Comparison of ENCODE assay signal across 21 mouse cellular contexts in genomic region chr13:7345760-7346159, GRCm38 (mm10).
"Had no signal": no experiment of that assay in that cellular context is flagged by ENCODE, and none has a peak within 500 bp of the region (broad histone marks: within the 10 kb centered on the region; RNA-seq: fewer than 3 reads in every experiment).

No protein-coding gene starts in this region.

- DNase-seq: gastrocnemius, adult 2 months; gastrocnemius, postnatal 10 days; gastrocnemius, postnatal 25 days; heart, adult 18-20 months; heart, postnatal 14 days; heart, postnatal 36 days; layer of hippocampus, adult 9-11 months; layer of hippocampus, postnatal 36 days; left cerebral cortex, postnatal 4 days had no signal

- H3K9me3 ChIP-seq: heart, embryonic 13.5 days; heart, embryonic 15.5 days; hindbrain, embryonic 13.5 days; hindbrain, embryonic 15.5 days; limb, embryonic 13.5 days; limb, embryonic 15.5 days; liver, embryonic 12.5 days had no signal

- H3K36me3 ChIP-seq: heart, embryonic 13.5 days; heart, embryonic 15.5 days; hindbrain, embryonic 13.5 days; hindbrain, embryonic 15.5 days; limb, embryonic 13.5 days; limb, embryonic 15.5 days; liver, embryonic 12.5 days had no signal

- ATAC-seq: forebrain, embryonic 16.5 days; hindbrain, postnatal 0 days; intestine, embryonic 16.5 days; liver, embryonic 12.5 days had no signal

- H3K4me2 ChIP-seq: heart, embryonic 11.5 days; heart, embryonic 13.5 days; heart, embryonic 15.5 days; hindbrain, embryonic 13.5 days; hindbrain, embryonic 15.5 days; limb, embryonic 13.5 days; limb, embryonic 15.5 days; liver, embryonic 12.5 days had no signal

- H3K4me3 ChIP-seq: gastrocnemius, adult 2 months; heart, embryonic 13.5 days; heart, embryonic 15.5 days; hindbrain, embryonic 13.5 days; hindbrain, embryonic 15.5 days; limb, embryonic 13.5 days; limb, embryonic 15.5 days; liver, embryonic 12.5 days had no signal

- H3K4me1 ChIP-seq: heart, embryonic 13.5 days; heart, embryonic 15.5 days; hindbrain, embryonic 13.5 days; hindbrain, embryonic 15.5 days; limb, embryonic 13.5 days; limb, embryonic 15.5 days; liver, embryonic 12.5 days had no signal

- H3K9ac ChIP-seq: heart, embryonic 13.5 days; heart, embryonic 15.5 days; hindbrain, embryonic 13.5 days; hindbrain, embryonic 15.5 days; limb, embryonic 13.5 days; limb, embryonic 15.5 days; liver, embryonic 12.5 days; liver, embryonic 14.5 days had no signal

- H3K27ac ChIP-seq: gastrocnemius, adult 2 months; heart, embryonic 13.5 days; heart, embryonic 15.5 days; hindbrain, embryonic 13.5 days; hindbrain, embryonic 15.5 days; hindbrain, postnatal 0 days; limb, embryonic 13.5 days; limb, embryonic 15.5 days; liver, embryonic 12.5 days; liver, embryonic 14.5 days had no signal

- H3K27me3 ChIP-seq: heart, embryonic 13.5 days; heart, embryonic 15.5 days; hindbrain, embryonic 13.5 days; hindbrain, embryonic 15.5 days; limb, embryonic 13.5 days; limb, embryonic 15.5 days; liver, embryonic 12.5 days had no signal
